Mouse (Mus musculus): ENCODE data around the gene Ruvbl2.

DNA sequence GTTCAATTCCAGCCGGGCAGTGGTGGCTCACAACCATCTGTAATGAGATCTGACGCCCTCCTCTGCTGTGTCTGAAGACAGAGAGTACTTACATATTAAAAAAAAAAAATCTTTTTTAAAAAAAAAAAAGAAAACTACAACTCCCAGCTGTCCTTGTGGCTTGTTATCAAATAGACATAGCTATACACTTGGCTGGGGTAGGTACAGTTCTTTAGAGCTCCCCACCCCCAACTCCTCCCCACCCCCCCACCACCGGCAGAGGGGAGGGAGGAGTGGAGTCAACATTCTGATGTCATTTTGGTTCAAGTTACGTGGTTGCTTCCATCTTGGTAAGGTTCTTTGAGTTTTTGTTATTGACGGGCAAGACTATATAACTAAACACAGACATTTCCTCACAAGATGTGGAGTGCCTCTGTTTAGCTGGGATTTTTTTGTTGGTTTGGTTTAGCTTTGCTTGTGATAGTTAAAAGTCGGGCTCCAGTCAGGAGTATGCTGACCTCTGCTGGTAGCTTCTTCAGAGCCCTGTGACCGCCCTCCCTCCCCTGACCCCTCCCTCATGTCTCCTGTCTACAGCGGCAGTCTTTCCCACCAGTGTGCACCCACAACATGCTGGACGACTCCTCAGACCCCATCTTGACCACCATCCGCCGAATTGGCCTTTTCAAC is 9.6 kb upstream of the Ruvbl2 start:
- TF ChIP-seq CTCF (conservative IDR thresholded peaks at IDR 0.05; ENCODE audit: insufficient read depth, insufficient read length, low read depth, low read length): peak; percentile 59
- TF ChIP-seq POLR2A (IDR thresholded peaks at IDR 0.05; ENCODE audit: low read depth, low read length): no peak

Data from kidney, adult 2 months (tissue).